Mouse (Mus musculus) thymus, adult 2 months (tissue): Measurements from ENCODE around the gene Jmjd8.

ENCODE experiments used
- CTCF ChIP-seq: fragments of 200-500 bp; IDR thresholded peaks from 2 replicates; pipeline ENCODE4 v1.5.1; 2012; ENCODE audit warnings: mild to moderate bottlenecking, control low read depth, low read length, moderate library complexity, borderline replicate concordance; ENCODE audit not compliant: control insufficient read depth, poor library complexity, insufficient read depth; ENCODE audit errors: extremely low read depth
- POLR2A ChIP-seq: fragments of 200-500 bp; IDR thresholded peaks from 2 replicates; pipeline ENCODE4 v1.6.1; 2012; ENCODE audit warnings: mild to moderate bottlenecking, low read length, control low read depth, moderate library complexity; ENCODE audit not compliant: control insufficient read depth, poor library complexity, insufficient read depth; ENCODE audit errors: extremely low read depth

- no peak for TF ChIP-seq CTCF
- no peak for TF ChIP-seq POLR2A
Observed at GRCm38 (mm10) chr17:25835301-25835700, 6.6 kb downstream of the Jmjd8 start.
